Mouse (Mus musculus) liver (tissue): ENCODE measurements around the gene Vcl.

Experiments
- DNase-seq: peaks from one replicate; pipeline ENCODE4 v3.0.0-alpha.2; 2020; ENCODE audit warnings: mixed read lengths

The Vcl gene

GRCm38 (mm10) chr14:21017871-21018270 is 88.7 kb downstream of the Vcl start:
- no peak for DNase-seq

DNA sequence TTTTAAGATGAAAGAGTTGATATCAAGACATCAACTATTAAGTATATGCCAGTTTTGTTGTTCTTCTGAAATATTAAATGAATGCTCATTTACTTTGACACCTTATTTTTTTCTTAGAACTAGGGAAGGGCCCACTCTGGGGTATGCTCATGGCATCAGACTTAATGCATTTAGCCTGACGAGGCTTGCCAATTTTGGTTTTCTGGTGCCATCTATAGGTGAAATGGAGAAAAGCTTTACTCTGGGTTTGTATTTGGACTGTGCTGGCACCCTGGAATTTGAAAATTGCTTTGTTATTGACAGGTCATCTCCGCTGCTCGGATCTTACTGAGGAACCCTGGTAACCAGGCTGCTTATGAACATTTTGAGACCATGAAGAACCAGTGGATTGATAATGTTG is 89.8 kb downstream of the Vcl start:
- DNase-seq: no peak

DNA sequence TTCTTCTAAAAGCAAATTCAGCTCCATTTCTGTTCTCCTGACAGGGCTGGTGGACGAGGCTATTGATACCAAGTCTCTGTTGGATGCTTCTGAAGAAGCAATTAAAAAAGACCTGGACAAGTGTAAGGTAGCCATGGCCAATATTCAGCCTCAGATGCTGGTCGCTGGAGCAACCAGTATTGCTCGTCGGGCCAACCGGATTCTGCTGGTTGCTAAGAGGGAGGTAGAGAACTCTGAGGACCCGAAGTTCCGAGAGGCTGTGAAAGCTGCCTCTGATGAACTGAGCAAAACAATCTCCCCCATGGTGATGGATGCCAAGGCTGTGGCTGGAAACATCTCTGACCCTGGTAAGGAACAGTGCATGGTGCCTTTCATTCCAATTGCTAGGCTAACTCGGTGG is 91.2 kb downstream of the Vcl start:
- no peak for DNase-seq

- DNase-seq: no peak
Measured at GRCm38 (mm10) chr14:21027542-21027941, 98.3 kb downstream of the Vcl start.

DNA sequence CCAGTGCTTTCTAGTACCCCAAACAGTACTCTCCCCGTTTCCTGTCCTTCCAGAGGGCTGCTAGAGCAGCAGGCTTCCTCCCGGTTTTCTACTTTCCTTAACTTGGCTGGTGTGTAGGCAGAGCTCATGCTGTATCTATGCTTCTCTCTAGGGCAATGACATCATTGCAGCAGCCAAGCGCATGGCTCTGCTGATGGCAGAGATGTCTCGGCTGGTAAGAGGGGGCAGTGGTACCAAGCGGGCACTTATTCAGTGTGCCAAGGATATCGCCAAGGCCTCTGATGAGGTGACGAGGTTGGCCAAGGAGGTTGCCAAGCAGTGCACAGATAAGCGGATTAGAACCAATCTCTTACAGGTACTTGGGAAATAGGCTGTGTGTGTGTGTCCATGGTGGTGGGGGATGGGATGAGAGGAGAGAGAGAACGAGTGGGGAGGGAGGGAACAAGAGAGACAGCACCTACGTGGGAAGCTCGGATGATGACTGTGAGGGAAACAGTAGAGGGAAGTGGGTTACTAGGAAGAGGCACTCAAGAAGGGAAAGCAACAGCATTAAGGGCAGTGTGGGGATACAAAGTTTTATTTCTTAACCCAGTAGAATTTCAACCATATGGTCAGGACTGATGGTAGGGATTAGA is 99.9 kb downstream of the Vcl start:
- no peak for DNase-seq

DNA sequence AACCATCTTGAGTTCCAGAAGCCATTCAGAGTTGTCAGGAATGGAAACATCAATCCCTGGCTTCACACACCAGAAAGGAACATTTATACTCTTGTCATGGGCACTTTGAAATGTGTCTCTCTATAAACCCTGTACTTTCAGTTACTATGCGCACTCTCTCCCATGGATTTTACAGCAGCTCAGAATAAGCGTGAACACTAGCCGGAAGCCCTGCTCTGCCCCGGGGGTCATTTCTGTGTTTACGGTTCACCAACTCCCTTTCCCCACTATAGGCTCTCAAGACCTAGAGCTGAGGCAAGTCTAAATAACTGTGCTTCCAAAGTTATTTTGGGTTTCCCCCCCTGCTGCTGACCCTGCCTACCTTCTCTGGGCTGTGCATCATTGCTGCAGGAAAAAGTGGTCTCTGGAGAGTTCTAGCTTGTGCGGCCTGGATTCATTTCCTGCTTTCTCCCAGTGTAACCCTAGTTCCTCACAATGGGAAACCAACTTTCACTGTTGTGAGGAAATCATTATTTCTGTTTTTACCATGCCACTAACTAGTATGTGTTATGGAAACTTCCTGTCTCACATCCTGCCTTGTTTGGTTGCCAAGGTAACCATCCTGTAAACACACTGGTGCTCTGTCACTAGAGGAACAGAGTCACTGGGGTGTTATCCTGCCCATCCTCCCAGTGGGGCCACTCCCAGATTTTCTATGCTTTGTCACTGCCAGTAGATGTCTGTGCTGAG is 102.7 kb downstream of the Vcl start:
- peak; percentile 41 for DNase-seq

DNA sequence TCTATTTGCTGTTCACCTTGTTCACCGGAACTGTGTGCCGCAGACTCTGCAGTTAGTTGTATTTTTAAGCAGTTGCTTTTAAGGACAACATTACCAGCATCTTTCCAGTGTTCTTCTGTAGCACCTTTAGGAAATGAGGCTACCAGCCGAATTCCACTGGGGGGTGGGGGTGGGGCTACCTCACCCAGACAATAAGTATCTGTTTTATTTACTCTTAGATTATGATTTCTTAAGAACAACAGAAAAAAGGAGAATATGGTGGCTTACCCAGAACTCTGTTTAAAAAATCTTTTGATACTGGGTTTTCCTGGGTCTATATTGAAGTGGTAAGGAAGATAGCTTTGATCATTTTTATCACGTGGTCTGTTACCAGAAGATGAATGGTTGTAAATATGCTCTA is 105.1 kb downstream of the Vcl start:
- no peak for DNase-seq

DNA sequence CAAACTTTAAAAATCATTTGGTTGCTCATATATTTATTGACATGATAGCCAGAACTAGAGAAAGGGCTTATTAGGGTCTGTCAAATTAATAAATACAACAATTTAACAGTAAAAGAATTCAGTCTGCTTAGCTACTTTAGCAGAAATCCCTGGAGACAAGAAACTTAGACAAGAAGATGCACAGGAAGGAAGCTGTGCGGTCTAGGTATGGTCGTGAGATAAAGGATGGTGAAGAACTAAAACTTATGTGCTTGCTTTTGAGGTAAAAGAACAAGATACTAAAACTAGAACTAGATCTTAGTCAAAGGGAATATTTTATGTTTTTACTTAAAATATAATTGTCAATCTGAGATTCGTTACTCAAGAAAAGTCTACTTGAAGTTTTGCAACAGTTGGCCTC is 105.6 kb downstream of the Vcl start:
- no peak for DNase-seq

DNA sequence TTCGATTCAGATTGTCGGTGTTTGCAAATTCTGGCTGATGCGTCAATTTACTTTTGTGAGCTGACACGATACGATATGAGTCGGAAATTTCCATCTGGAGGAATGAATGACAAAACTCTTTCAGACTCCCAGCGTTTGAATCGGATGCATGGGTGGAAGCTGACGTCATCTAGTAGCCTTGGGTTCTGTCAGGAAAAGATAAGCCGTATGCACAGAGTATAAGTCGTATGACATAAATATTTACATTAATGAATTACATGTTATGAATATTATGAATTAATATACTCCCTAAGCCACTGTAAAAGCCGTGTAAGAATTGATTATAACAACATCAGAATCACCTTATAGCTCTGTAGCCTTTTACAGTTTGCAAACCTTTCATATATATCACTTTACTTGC is 109.9 kb downstream of the Vcl start:
- no peak for DNase-seq

DNA sequence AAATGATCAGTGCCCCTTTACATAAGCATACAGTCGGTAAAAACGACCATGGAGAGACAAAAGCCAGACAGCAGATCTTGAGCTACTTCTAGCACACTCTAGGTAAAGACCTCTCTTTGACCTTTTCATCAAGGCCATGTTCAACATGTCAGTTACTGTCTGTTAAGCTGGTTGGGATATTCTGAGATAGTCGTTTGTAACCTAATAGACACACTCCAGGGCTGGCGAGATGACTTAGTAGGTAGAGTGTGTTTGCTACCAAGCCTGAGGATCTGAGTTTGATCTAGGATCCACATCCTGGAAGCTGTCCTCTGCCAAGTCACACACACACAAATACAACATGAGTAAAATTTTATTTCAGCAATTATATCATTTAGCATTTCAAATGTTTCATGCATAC is 110.4 kb downstream of the Vcl start:
- no peak for DNase-seq

DNA sequence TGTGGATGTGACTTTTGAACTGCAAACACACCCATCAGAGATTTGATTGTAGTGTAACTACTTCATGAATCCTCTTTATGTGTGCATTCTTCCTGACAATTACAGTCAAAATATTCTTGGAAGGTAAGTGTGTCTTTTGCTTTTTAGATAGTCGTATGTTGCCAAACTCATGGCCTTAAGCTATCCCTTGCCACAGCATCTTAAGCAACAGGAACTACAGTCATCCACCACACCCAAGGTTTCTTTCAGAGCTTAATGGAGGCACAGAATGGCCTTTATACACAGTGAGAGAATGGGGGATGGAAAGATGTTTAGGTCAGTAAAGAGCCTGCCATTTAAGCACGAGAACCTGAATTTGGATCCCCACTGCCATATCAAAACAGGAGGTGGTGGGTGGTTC is 118.6 kb downstream of the Vcl start:
- no peak for DNase-seq

DNA sequence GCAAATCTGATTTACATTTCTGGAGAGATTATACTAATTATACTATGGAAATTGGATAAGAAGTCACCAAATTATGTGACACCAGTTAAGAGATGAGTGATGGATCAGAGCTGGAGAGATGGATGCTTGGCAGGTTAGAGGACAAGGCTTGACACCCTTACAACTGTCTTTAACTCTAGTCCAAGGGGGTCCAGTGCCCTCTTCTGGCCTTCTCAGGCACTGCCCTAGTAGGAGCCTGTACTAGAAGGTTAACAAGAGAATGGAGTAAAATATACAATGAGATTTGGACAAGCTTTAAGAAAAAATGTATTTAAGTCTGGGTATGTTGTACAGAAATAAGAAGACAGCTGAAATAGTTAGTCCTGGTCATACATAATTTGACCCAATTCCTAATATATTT is 119.7 kb downstream of the Vcl start:
- peak; percentile 49 for DNase-seq

- DNase-seq: peak; percentile 67
Measured at GRCm38 (mm10) chr14:21050734-21051133, 121.5 kb downstream of the Vcl start.

- DNase-seq: no peak
Measured at GRCm38 (mm10) chr14:21051380-21052111, 122.3 kb downstream of the Vcl start.

GRCm38 (mm10) chr14:21052112-21052780 is 123.0 kb downstream of the Vcl start, which contains the start of the genes Ap3m1 and Adk:
Gene Ap3m1 (minus strand): TSS chr14:21052508.
Gene Adk (plus strand): TSS chr14:21052574.
- peak; percentile 94 for DNase-seq

GRCm38 (mm10) chr14:21052781-21053130 is 123.6 kb downstream of the Vcl start:
- DNase-seq: peak; percentile 81

- no peak for DNase-seq
Measured at GRCm38 (mm10) chr14:21053151-21053550, 124.0 kb downstream of the Vcl start.

GRCm38 (mm10) chr14:21053586-21053985 is 124.4 kb downstream of the Vcl start:
- no peak for DNase-seq

DNA sequence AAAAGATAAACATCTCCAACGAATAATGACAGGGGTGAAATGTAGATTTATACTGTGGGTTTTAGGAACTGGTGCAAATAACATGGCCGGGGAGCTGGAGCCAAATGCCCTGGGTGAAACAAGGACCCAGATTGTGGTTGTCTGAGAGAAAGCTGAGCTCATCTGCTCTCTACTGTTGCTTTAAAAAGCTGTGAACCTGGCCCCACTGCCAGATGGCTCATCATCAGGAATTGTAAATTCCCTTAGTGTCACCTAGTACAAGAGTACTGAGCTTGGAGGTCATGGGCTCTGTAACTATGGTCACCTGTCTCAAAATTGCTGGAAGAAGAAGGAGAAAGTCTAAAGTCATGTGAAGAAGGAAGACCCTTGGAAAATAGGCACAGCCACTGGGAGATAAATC is 129.8 kb downstream of the Vcl start:
- no peak for DNase-seq

- DNase-seq: peak; percentile 31
Measured at GRCm38 (mm10) chr14:21062766-21063513, 133.7 kb downstream of the Vcl start.

DNA sequence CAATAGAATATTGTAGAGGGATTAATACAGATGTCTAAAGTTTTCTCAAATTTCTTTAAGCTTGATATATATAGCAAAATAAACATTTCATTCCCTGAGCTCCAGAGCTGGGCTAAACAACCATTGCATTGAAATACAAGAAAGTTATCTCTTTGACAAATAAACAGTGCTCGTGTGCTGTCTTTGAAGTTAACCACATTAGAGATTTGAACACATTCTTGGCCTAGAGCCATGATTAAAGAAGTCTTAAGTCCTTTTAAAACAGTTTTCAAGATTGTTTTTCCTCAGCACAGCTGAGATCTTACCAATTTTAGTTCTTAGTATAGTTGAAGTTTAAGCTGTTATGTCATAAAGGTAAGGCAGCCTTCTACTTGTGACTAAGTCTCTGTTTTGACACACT is 135.1 kb downstream of the Vcl start:
- no peak for DNase-seq

DNA sequence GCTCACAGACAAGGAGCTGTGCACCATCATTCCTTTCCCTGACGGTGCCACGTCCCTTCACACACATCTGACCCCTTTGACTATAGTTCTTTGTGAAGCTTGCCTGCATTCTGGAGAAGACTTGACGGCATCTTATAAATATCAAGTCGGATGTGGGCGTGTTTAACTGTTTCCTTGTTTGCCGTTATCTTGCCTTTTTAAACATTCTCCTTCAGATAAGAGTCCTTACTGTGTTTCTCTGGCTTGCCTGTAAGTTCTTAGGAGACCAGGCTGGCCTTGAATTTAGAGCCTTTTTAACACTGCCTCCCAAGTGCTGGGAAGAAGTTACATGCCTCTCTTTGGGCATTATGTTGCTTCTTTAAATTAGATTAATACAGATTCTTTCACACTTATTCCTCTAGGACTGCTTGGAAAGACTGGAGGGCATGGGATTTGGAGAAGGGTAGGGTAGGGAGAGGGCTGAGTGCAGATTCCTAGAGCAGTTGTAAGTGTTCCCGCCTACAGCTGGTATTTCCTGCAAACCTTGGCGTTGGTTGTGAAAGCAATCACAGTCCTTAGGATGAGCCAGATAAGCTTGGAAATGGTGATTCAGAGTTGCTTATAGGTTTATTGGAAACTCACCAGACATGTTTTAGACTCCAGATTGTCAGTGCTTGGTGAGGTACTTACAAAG is 136.4 kb downstream of the Vcl start:
- DNase-seq: no peak
